Mouse (Mus musculus): ENCODE data around the gene Angel2. TPM values are rescaled to one million over a fixed set of nuclear protein-coding genes. Genes with fewer than 3 reads are reported as not detected.

The Angel2 gene
- polyA plus RNA-seq, 1 experiment from 2014 or later = 60.3 TPM

GRCm38 (mm10) chr1:190948846-190949245 lies 23.9 kb downstream of the Angel2 start:
- Histone ChIP-seq H3K4me3 (replicated peaks; ENCODE audit: low read length) (no peak overlapping the region), H3K4me1 (replicated peaks; ENCODE audit: control insufficient read depth, insufficient read depth, low read length) (no peaks in the 10 kb centered on the region), H3K27ac (ENCODE audit: low read length) (no peak overlapping the region), H3K27me3 (replicated peaks; ENCODE audit: control insufficient read depth, insufficient read depth, low read length) (no peaks in the 10 kb centered on the region), H3K9me3 (ENCODE audit: control insufficient read depth, low read length) (no peaks in the 10 kb centered on the region), H3K9ac (replicated peaks; ENCODE audit: low read depth, low read length) (no peak overlapping the region), H3K36me3 (ENCODE audit: control insufficient read depth, insufficient read depth) (peaks cover 26% of the 10 kb centered on the region), H3K4me2 (ENCODE audit: low read length) (no peak overlapping the region)
- 93% methylated on average over 17 of the region's 17 CpGs for WGBS
- ATAC-seq = no peak

- H3K36me3 ChIP-seq (ENCODE audit: control insufficient read depth, insufficient read depth) = peaks cover 20% of the 10 kb centered on the region
- ATAC-seq = no peak
- no peak overlapping the region for H3K27ac ChIP-seq (ENCODE audit: low read length)
- H3K4me2 ChIP-seq (ENCODE audit: low read length) = no peak overlapping the region
- H3K9ac ChIP-seq (replicated peaks; ENCODE audit: low read depth, low read length) = no peak overlapping the region
- H3K27me3 ChIP-seq (replicated peaks; ENCODE audit: control insufficient read depth, insufficient read depth, low read length) = no peaks in the 10 kb centered on the region
- no peaks in the 10 kb centered on the region for H3K9me3 ChIP-seq (ENCODE audit: control insufficient read depth, low read length)
- no peaks in the 10 kb centered on the region for H3K4me1 ChIP-seq (replicated peaks; ENCODE audit: control insufficient read depth, insufficient read depth, low read length)
- 86% methylated on average over 5 of the region's 5 CpGs for WGBS
- no peak overlapping the region for H3K4me3 ChIP-seq (replicated peaks; ENCODE audit: low read length)
Measured at GRCm38 (mm10) chr1:190951014-190951413, 26.1 kb downstream of the Angel2 start.

GRCm38 (mm10) chr1:190953009-190953408 lies 28.1 kb downstream of the Angel2 start:
- Histone ChIP-seq H3K9ac (replicated peaks; ENCODE audit: low read depth, low read length) (no peak overlapping the region), H3K9me3 (ENCODE audit: control insufficient read depth, low read length) (no peaks in the 10 kb centered on the region), H3K27ac (ENCODE audit: low read length) (no peak overlapping the region), H3K4me2 (ENCODE audit: low read length) (no peak overlapping the region), H3K4me3 (replicated peaks; ENCODE audit: low read length) (no peak overlapping the region), H3K27me3 (replicated peaks; ENCODE audit: control insufficient read depth, insufficient read depth, low read length) (no peaks in the 10 kb centered on the region), H3K36me3 (ENCODE audit: control insufficient read depth, insufficient read depth) (peaks cover 26% of the 10 kb centered on the region), H3K4me1 (replicated peaks; ENCODE audit: control insufficient read depth, insufficient read depth, low read length) (no peaks in the 10 kb centered on the region)
- 90% methylated on average over 3 of the region's 3 CpGs for WGBS
- ATAC-seq = no peak

GRCm38 (mm10) chr1:190958821-190959220 lies 33.9 kb downstream of the Angel2 start:
- 89% methylated on average over 5 of the region's 5 CpGs for WGBS
- H3K27me3 ChIP-seq (replicated peaks; ENCODE audit: control insufficient read depth, insufficient read depth, low read length) = no peaks in the 10 kb centered on the region
- H3K27ac ChIP-seq (ENCODE audit: low read length) = no peak overlapping the region
- H3K36me3 ChIP-seq (ENCODE audit: control insufficient read depth, insufficient read depth) = peaks cover 29% of the 10 kb centered on the region
- H3K9me3 ChIP-seq (ENCODE audit: control insufficient read depth, low read length) = no peaks in the 10 kb centered on the region
- H3K4me2 ChIP-seq (ENCODE audit: low read length) = no peak overlapping the region
- H3K4me1 ChIP-seq (replicated peaks; ENCODE audit: control insufficient read depth, insufficient read depth, low read length) = no peaks in the 10 kb centered on the region
- no peak for ATAC-seq
- no peak overlapping the region for H3K4me3 ChIP-seq (replicated peaks; ENCODE audit: low read length)
- H3K9ac ChIP-seq (replicated peaks; ENCODE audit: low read depth, low read length) = no peak overlapping the region

- Histone ChIP-seq H3K36me3 (ENCODE audit: control insufficient read depth, insufficient read depth) (peaks cover 29% of the 10 kb centered on the region), H3K4me2 (ENCODE audit: low read length) (no peak overlapping the region), H3K4me1 (replicated peaks; ENCODE audit: control insufficient read depth, insufficient read depth, low read length) (no peaks in the 10 kb centered on the region), H3K4me3 (replicated peaks; ENCODE audit: low read length) (no peak overlapping the region), H3K27me3 (replicated peaks; ENCODE audit: control insufficient read depth, insufficient read depth, low read length) (no peaks in the 10 kb centered on the region), H3K9me3 (ENCODE audit: control insufficient read depth, low read length) (no peaks in the 10 kb centered on the region), H3K9ac (replicated peaks; ENCODE audit: low read depth, low read length) (no peak overlapping the region), H3K27ac (ENCODE audit: low read length) (no peak overlapping the region)
- 0 out of 2 replicates have a peak, but pooled peaks have one; percentile 40 for ATAC-seq
- WGBS = 91% methylated on average over 3 of the region's 3 CpGs
Measured at GRCm38 (mm10) chr1:190962760-190963159, 37.8 kb downstream of the Angel2 start.

GRCm38 (mm10) chr1:190964992-190965780 lies 40.3 kb downstream of the Angel2 start:
- no peak for ATAC-seq
- Histone ChIP-seq H3K4me1 (replicated peaks; ENCODE audit: control insufficient read depth, insufficient read depth, low read length) (no peaks in the 10 kb centered on the region), H3K4me2 (ENCODE audit: low read length) (no peak overlapping the region), H3K27ac (ENCODE audit: low read length) (no peak overlapping the region), H3K36me3 (ENCODE audit: control insufficient read depth, insufficient read depth) (peaks cover 17% of the 10 kb centered on the region), H3K9ac (replicated peaks; ENCODE audit: low read depth, low read length) (no peak overlapping the region), H3K4me3 (replicated peaks; ENCODE audit: low read length) (no peak overlapping the region), H3K9me3 (ENCODE audit: control insufficient read depth, low read length) (no peaks in the 10 kb centered on the region), H3K27me3 (replicated peaks; ENCODE audit: control insufficient read depth, insufficient read depth, low read length) (no peaks in the 10 kb centered on the region)
- 78% methylated on average over 15 of the region's 15 CpGs for WGBS

- no peak overlapping the region for H3K9ac ChIP-seq (replicated peaks; ENCODE audit: low read depth, low read length)
- H3K4me1 ChIP-seq (replicated peaks; ENCODE audit: control insufficient read depth, insufficient read depth, low read length) = peaks cover 11% of the 10 kb centered on the region
- H3K4me3 ChIP-seq (replicated peaks; ENCODE audit: low read length) = no peak overlapping the region
- H3K9me3 ChIP-seq (ENCODE audit: control insufficient read depth, low read length) = no peaks in the 10 kb centered on the region
- no peak overlapping the region for H3K4me2 ChIP-seq (ENCODE audit: low read length)
- no peaks in the 10 kb centered on the region for H3K27me3 ChIP-seq (replicated peaks; ENCODE audit: control insufficient read depth, insufficient read depth, low read length)
- no peak for ATAC-seq
- WGBS = 96% methylated on average over 7 of the region's 7 CpGs
- peaks cover 22% of the 10 kb centered on the region for H3K36me3 ChIP-seq (ENCODE audit: control insufficient read depth, insufficient read depth)
- no peak overlapping the region for H3K27ac ChIP-seq (ENCODE audit: low read length)
Measured at GRCm38 (mm10) chr1:190968010-190968409, 43.1 kb downstream of the Angel2 start.

GRCm38 (mm10) chr1:190971708-190972610 lies 47.0 kb downstream of the Angel2 start:
- H3K36me3 ChIP-seq (ENCODE audit: control insufficient read depth, insufficient read depth) = peaks cover 14% of the 10 kb centered on the region
- 73% methylated on average over 14 of the region's 14 CpGs for WGBS
- peaks cover 30% of the 10 kb centered on the region for H3K4me1 ChIP-seq (replicated peaks; ENCODE audit: control insufficient read depth, insufficient read depth, low read length)
- no peaks in the 10 kb centered on the region for H3K27me3 ChIP-seq (replicated peaks; ENCODE audit: control insufficient read depth, insufficient read depth, low read length)
- ATAC-seq = peak; percentile 39; the same call in 1 of the 2 replicates
- no peak overlapping the region for H3K4me2 ChIP-seq (ENCODE audit: low read length)
- H3K9me3 ChIP-seq (ENCODE audit: control insufficient read depth, low read length) = no peaks in the 10 kb centered on the region
- H3K9ac ChIP-seq (replicated peaks; ENCODE audit: low read depth, low read length) = no peak overlapping the region
- peak overlapping the region; percentile 31; the same call in 1 of the 2 replicates for H3K27ac ChIP-seq (ENCODE audit: low read length)
- no peak overlapping the region for H3K4me3 ChIP-seq (replicated peaks; ENCODE audit: low read length)

- peaks cover 37% of the 10 kb centered on the region for H3K4me1 ChIP-seq (replicated peaks; ENCODE audit: control insufficient read depth, insufficient read depth, low read length)
- 72% methylated on average over 7 of the region's 7 CpGs for WGBS
- no peak overlapping the region for H3K4me3 ChIP-seq (replicated peaks; ENCODE audit: low read length)
- ATAC-seq = no peak
- H3K4me2 ChIP-seq (ENCODE audit: low read length) = no peak overlapping the region
- H3K27ac ChIP-seq (ENCODE audit: low read length) = peak overlapping the region; percentile 12; the same call in 1 of the 2 replicates
- H3K9me3 ChIP-seq (ENCODE audit: control insufficient read depth, low read length) = no peaks in the 10 kb centered on the region
- no peaks in the 10 kb centered on the region for H3K27me3 ChIP-seq (replicated peaks; ENCODE audit: control insufficient read depth, insufficient read depth, low read length)
- no peak overlapping the region for H3K9ac ChIP-seq (replicated peaks; ENCODE audit: low read depth, low read length)
- peaks cover 13% of the 10 kb centered on the region for H3K36me3 ChIP-seq (ENCODE audit: control insufficient read depth, insufficient read depth)
Measured at GRCm38 (mm10) chr1:190972612-190973192, 47.8 kb downstream of the Angel2 start.
